20 mouse cellular contexts compared by ENCODE assay signal in the genomic region with DNA sequence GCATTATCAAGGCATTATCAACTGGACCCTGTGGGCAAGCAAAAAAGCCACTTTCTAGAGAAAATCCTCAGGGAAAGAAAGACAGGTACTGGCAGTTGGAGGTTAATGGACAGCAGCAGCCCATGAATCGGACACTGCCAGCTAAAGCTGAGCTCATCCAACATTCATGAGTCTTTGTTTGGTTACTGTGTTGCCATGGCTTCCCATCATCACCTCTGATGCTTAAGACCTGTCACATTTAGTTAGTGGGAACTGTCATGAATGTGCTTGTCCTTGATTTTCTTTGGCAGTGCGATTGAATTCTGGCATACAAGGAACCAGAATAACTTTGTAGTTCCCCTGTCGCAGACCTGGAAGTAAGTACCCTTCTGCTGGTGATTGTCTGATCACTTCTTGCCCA.
DNase-seq lines count a peak whose midpoint lies in the region; ATAC-seq and TF ChIP-seq lines count a peak whose summit lies in the region.
"Had no signal": no experiment of that assay in that cellular context is flagged by ENCODE, and none has a peak within 500 bp of the region (broad histone marks: within the 10 kb centered on the region; RNA-seq: fewer than 3 reads in every experiment).

No protein-coding gene starts in this region.

- no peaks in the 10 kb centered on the region for H3K9me3 ChIP-seq in forebrain, embryonic 14.5 days (replicated peaks; ENCODE audit: control insufficient read depth, low read length)
- no peaks in the 10 kb centered on the region for H3K9me3 ChIP-seq in forebrain, embryonic 12.5 days
- H3K9me3 ChIP-seq in hindbrain, embryonic 14.5 days (ENCODE audit: control insufficient read depth, low read length), result no peaks in the 10 kb centered on the region
- no peaks in the 10 kb centered on the region for H3K9me3 ChIP-seq in midbrain, embryonic 14.5 days (ENCODE audit: control insufficient read depth, low read length)
- H3K9me3 ChIP-seq: heart, embryonic 12.5 days; limb, embryonic 13.5 days; megakaryocyte, embryonic 14.5 days had no signal

- no peak overlapping the region for H3K27ac ChIP-seq in forebrain, embryonic 14.5 days (ENCODE audit: low read depth, low read length)
- no peak overlapping the region for H3K27ac ChIP-seq in forebrain, embryonic 12.5 days
- no peak overlapping the region for H3K27ac ChIP-seq in hindbrain, embryonic 14.5 days
- no peak overlapping the region for H3K27ac ChIP-seq in midbrain, embryonic 14.5 days (replicated peaks; ENCODE audit: low read depth, low read length)
- H3K27ac ChIP-seq: limb, embryonic 13.5 days; liver, embryonic 14.5 days had no signal

- WGBS in forebrain, embryonic 14.5 days, result 60% methylated on average over 3 of the region's 3 CpGs
- 54% methylated on average over 3 of the region's 3 CpGs for WGBS in forebrain, embryonic 12.5 days
- 33% methylated on average over 3 of the region's 3 CpGs for WGBS in hindbrain, embryonic 14.5 days
- WGBS in midbrain, embryonic 14.5 days, result 34% methylated on average over 3 of the region's 3 CpGs

- no peak for TF ChIP-seq POLR2A in brain, embryonic 14.5 days (IDR thresholded peaks at IDR 0.05; ENCODE audit: borderline replicate concordance, extremely low read depth, insufficient read depth, insufficient read length, poor library complexity, severe bottlenecking)

- no peak for TF ChIP-seq CTCF in brain, embryonic 14.5 days (IDR thresholded peaks at IDR 0.05; ENCODE audit: borderline replicate concordance, extremely low read depth, insufficient read depth, insufficient read length)

- H3K4me1 ChIP-seq in forebrain, embryonic 14.5 days (ENCODE audit: control insufficient read depth, insufficient read depth, low read length), result no peaks in the 10 kb centered on the region
- no peaks in the 10 kb centered on the region; the same call in 1 of the 2 replicates for H3K4me1 ChIP-seq in forebrain, embryonic 12.5 days
- H3K4me1 ChIP-seq in hindbrain, embryonic 14.5 days (replicated peaks; ENCODE audit: control insufficient read depth, insufficient read depth, low read length), result no peaks in the 10 kb centered on the region
- H3K4me1 ChIP-seq in midbrain, embryonic 14.5 days (ENCODE audit: control insufficient read depth, insufficient read depth, low read length), result no peaks in the 10 kb centered on the region
- H3K4me1 ChIP-seq: heart, embryonic 12.5 days; limb, embryonic 13.5 days; megakaryocyte, embryonic 14.5 days had no signal

- no peaks in the 10 kb centered on the region for H3K27me3 ChIP-seq in forebrain, embryonic 14.5 days (replicated peaks; ENCODE audit: control insufficient read depth, insufficient read depth, low read length)
- no peaks in the 10 kb centered on the region for H3K27me3 ChIP-seq in forebrain, embryonic 12.5 days
- H3K27me3 ChIP-seq in hindbrain, embryonic 14.5 days (ENCODE audit: control insufficient read depth, insufficient read depth, low read length), result no peaks in the 10 kb centered on the region
- H3K27me3 ChIP-seq in midbrain, embryonic 14.5 days (ENCODE audit: control insufficient read depth, insufficient read depth, low read length), result no peaks in the 10 kb centered on the region
- H3K27me3 ChIP-seq: heart, embryonic 12.5 days; limb, embryonic 13.5 days; megakaryocyte, embryonic 14.5 days had no signal

- H3K4me2 ChIP-seq in forebrain, embryonic 14.5 days (ENCODE audit: low read length), result no peak overlapping the region
- H3K4me2 ChIP-seq in forebrain, embryonic 12.5 days, result no peak overlapping the region
- no peak overlapping the region for H3K4me2 ChIP-seq in hindbrain, embryonic 14.5 days (replicated peaks)
- no peak overlapping the region for H3K4me2 ChIP-seq in midbrain, embryonic 14.5 days (ENCODE audit: low read length)
- H3K4me2 ChIP-seq: heart, embryonic 12.5 days; limb, embryonic 13.5 days had no signal

- H3K36me3 ChIP-seq in forebrain, embryonic 14.5 days (ENCODE audit: control insufficient read depth, insufficient read depth, low read length), result no peaks in the 10 kb centered on the region
- H3K36me3 ChIP-seq in forebrain, embryonic 12.5 days (replicated peaks), result no peaks in the 10 kb centered on the region
- H3K36me3 ChIP-seq in hindbrain, embryonic 14.5 days (replicated peaks; ENCODE audit: control insufficient read depth, insufficient read depth), result no peaks in the 10 kb centered on the region
- no peaks in the 10 kb centered on the region for H3K36me3 ChIP-seq in midbrain, embryonic 14.5 days (ENCODE audit: control insufficient read depth, insufficient read depth, low read length)
- H3K36me3 ChIP-seq: heart, embryonic 12.5 days; limb, embryonic 13.5 days had no signal

- ATAC-seq in forebrain, embryonic 14.5 days, result no peak
- ATAC-seq in forebrain, embryonic 12.5 days (ENCODE audit: low FRiP score), result no peak
- no peak for ATAC-seq in hindbrain, embryonic 14.5 days (ENCODE audit: low FRiP score)
- ATAC-seq in midbrain, embryonic 14.5 days (ENCODE audit: low FRiP score, low TSS enrichment), result peak; percentile 72; the same call in 1 of the 2 replicates
- ATAC-seq: activated CD4-positive, CD25-positive, alpha-beta regulatory T cell, adult 4 months; intestine, postnatal 0 days; lung, postnatal 0 days; Patski had no signal

- H3K4me3 ChIP-seq in forebrain, embryonic 14.5 days (ENCODE audit: low read depth, low read length), result no peak overlapping the region
- H3K4me3 ChIP-seq in forebrain, embryonic 12.5 days (replicated peaks), result no peak overlapping the region
- no peak overlapping the region for H3K4me3 ChIP-seq in hindbrain, embryonic 14.5 days (replicated peaks; ENCODE audit: low read length)
- H3K4me3 ChIP-seq in midbrain, embryonic 14.5 days (replicated peaks; ENCODE audit: low read depth, low read length), result no peak overlapping the region
- H3K4me3 ChIP-seq: heart, embryonic 12.5 days; limb, embryonic 13.5 days; megakaryocyte, embryonic 14.5 days had no signal

- peak; percentile 27 for DNase-seq in forebrain, embryonic 14.5 days (ENCODE audit: low spot score)
- peak; percentile 70 for DNase-seq in brain, embryonic 14.5 days (ENCODE audit: low read depth)
- peak; percentile 24 for DNase-seq in hindbrain, embryonic 14.5 days (ENCODE audit: low spot score)
- peak; percentile 60 for DNase-seq in midbrain, embryonic 14.5 days
- DNase-seq in kidney, postnatal 4 days, result no peak
- DNase-seq in testis, postnatal 10 days (ENCODE audit: low spot score), result no peak
- DNase-seq in gastrocnemius, adult 18-20 months (ENCODE audit: low spot score), result no peak
- DNase-seq: adrenal gland, postnatal 14 days; cerebellum, adult 18-20 months; heart, postnatal 4 days; kidney, postnatal 10 days had no signal

- no peak overlapping the region for H3K9ac ChIP-seq in forebrain, embryonic 14.5 days (ENCODE audit: low read length)
- H3K9ac ChIP-seq in forebrain, embryonic 12.5 days, result no peak overlapping the region
- H3K9ac ChIP-seq in hindbrain, embryonic 14.5 days, result no peak overlapping the region
- H3K9ac ChIP-seq in midbrain, embryonic 14.5 days (replicated peaks; ENCODE audit: low read length), result no peak overlapping the region
- H3K9ac ChIP-seq: heart, embryonic 12.5 days; limb, embryonic 13.5 days; liver, embryonic 14.5 days had no signal

Comparison
In these comparisons a context has a peak if more than half of its experiments do, and no peak if none do; other contexts are left out.
1. DNase-seq: peak in forebrain, embryonic 14.5 days (single experiment), brain, embryonic 14.5 days (single experiment), hindbrain, embryonic 14.5 days (single experiment) and midbrain, embryonic 14.5 days (single experiment); none in kidney, postnatal 4 days (0 of 2), testis, postnatal 10 days (single experiment) and gastrocnemius, adult 18-20 months (single experiment).